Comparison of ENCODE assay signal across 8 mouse cellular contexts in the genomic region with DNA sequence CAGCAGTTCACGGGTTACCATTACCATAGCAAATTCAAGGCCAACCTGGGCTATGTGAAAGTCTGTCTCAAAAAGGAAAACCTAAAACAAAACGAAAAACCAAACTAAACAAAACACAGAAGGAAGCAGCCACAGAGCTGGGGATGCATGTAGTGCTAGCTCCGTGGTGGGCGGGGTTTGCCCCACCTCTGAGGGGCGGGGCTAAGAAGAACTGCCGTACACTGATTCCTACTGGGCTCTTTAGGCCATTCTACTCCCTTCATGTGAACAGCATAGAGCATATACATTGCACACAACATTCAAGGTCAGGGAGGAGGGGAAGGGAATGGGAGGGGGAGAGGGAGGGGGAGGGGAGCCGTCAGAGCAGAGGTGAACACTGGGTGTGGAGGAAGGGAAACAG. TPM values are rescaled to one million over a fixed set of nuclear protein-coding genes. Genes with fewer than 3 reads are reported as not detected.
A peak's percentile ranks its signal among the peaks of the same experiment; 100 is the strongest.
DNase-seq lines count a peak whose midpoint lies in the region; ATAC-seq and TF ChIP-seq lines count a peak whose summit lies in the region.
"Had no signal": no experiment of that assay in that cellular context is flagged by ENCODE, and none has a peak within 500 bp of the region (broad histone marks: within the 10 kb centered on the region; RNA-seq: fewer than 3 reads in every experiment).

No protein-coding gene starts in this region.

- TF ChIP-seq CTCF in CH12.LX (conservative IDR thresholded peaks at IDR 0.05 in 1 of 2, IDR thresholded peaks at IDR 0.05 in 1 of 2; ENCODE audit: low read depth in 2 of 2, low read length in 2 of 2) = no peak

- no peaks in the 10 kb centered on the region for H3K9me3 ChIP-seq in kidney, embryonic 15.5 days (replicated peaks)
- H3K9me3 ChIP-seq in CH12.LX (replicated peaks; ENCODE audit: low read length) = no peaks in the 10 kb centered on the region
- no peaks in the 10 kb centered on the region for H3K9me3 ChIP-seq in stomach, embryonic 14.5 days (ENCODE audit: control insufficient read depth, low read depth, low read length)

- H3K79me2 ChIP-seq in CH12.LX (replicated peaks; ENCODE audit: control insufficient read depth, extremely low read depth, insufficient read depth, poor library complexity, severe bottlenecking) = no peaks in the 10 kb centered on the region

- no peak overlapping the region for H3K4me2 ChIP-seq in kidney, embryonic 15.5 days
- H3K4me2 ChIP-seq in CH12.LX (ENCODE audit: insufficient read depth, low read depth, poor library complexity, severe bottlenecking) = no peak overlapping the region
- no peak overlapping the region for H3K4me2 ChIP-seq in stomach, embryonic 14.5 days (replicated peaks; ENCODE audit: low read depth, low read length)

- TF ChIP-seq POLR2A in CH12.LX (IDR thresholded peaks at IDR 0.05; ENCODE audit: low read depth, low read length) = no peak

- H3K36me3 ChIP-seq in kidney, embryonic 15.5 days = peaks cover 84% of the 10 kb centered on the region
- peaks cover 9 to 67% of the 10 kb centered on the region in 2 experiments for H3K36me3 ChIP-seq in CH12.LX (replicated peaks in 1 of 2; ENCODE audit: control insufficient read depth in 1 of 2, insufficient read depth in 1 of 2, low read length in 1 of 2)
- H3K36me3 ChIP-seq in stomach, embryonic 14.5 days (ENCODE audit: control insufficient read depth, insufficient read depth, low read length) = peaks cover 63% of the 10 kb centered on the region

- in situ Hi-C loops in CH12.LX (cut with MboI; ENCODE audit: low pct_ligation_motif_present, low pct_unique_long_range_greater_than_20kb, low sequenced_read_pairs) = no loop called here

- no peak for ATAC-seq in kidney, embryonic 15.5 days (replicated peaks; ENCODE audit: low FRiP score)
- 0 out of 2 replicates have a peak, but pooled peaks have one; percentile 20 for ATAC-seq in stomach, embryonic 14.5 days (ENCODE audit: insufficient number of reproducible peaks, insufficient read depth, low FRiP score, low read depth)

- no peak for TF ChIP-seq EP300 in CH12.LX (IDR thresholded peaks at IDR 0.05; ENCODE audit: low read length)

- H3K4me1 ChIP-seq in kidney, embryonic 15.5 days = peaks cover 32% of the 10 kb centered on the region
- H3K4me1 ChIP-seq in CH12.LX (ENCODE audit: control insufficient read depth in 1 of 2, insufficient read depth in 2 of 2) = peaks cover 19 to 50% of the 10 kb centered on the region in 2 experiments; a peak in 3 of 4 replicates
- peaks cover 6% of the 10 kb centered on the region; the same call in 1 of the 2 replicates for H3K4me1 ChIP-seq in stomach, embryonic 14.5 days (ENCODE audit: control insufficient read depth, insufficient read depth, low read length)

- DNase-seq in kidney, postnatal 14 days = no peak
- DNase-seq in CH12.LX (ENCODE audit: extremely low read depth) = peak; percentile 61
- peak; percentile 7 for DNase-seq in embryo, embryonic 11.5 days (ENCODE audit: low read depth, low spot score)
- DNase-seq in left cerebral cortex, adult 9 months (ENCODE audit: low spot score in 2 of 2) = no peak
- no peak for DNase-seq in cerebellum, postnatal 36 days

- peak overlapping the region; percentile 66; the same call in 1 of the 2 replicates for H3K27ac ChIP-seq in kidney, embryonic 15.5 days
- no peak overlapping the region for H3K27ac ChIP-seq in CH12.LX (ENCODE audit: insufficient read depth, low read depth)
- no peak overlapping the region for H3K27ac ChIP-seq in stomach, embryonic 14.5 days (ENCODE audit: low read length)

- no peak for TF ChIP-seq RAD21 in CH12.LX (IDR thresholded peaks at IDR 0.05; ENCODE audit: low read depth, low read length)

- dilution Hi-C loops in CH12.LX (cut with MboI; ENCODE audit: extremely low pct_ligation_motif_present, extremely low pct_unique_long_range_greater_than_20kb, low sequenced_read_pairs) = no loop called here

- H3K27me3 ChIP-seq in kidney, embryonic 15.5 days = no peaks in the 10 kb centered on the region
- no peaks in the 10 kb centered on the region for H3K27me3 ChIP-seq in CH12.LX (replicated peaks)
- H3K27me3 ChIP-seq in stomach, embryonic 14.5 days (ENCODE audit: control insufficient read depth, insufficient read depth, low read length) = no peaks in the 10 kb centered on the region

- 38% methylated on average over 7 of the region's 7 CpGs for WGBS in kidney, embryonic 15.5 days
- WGBS in stomach, embryonic 14.5 days = 42% methylated on average over 7 of the region's 7 CpGs

- H3K9ac ChIP-seq in kidney, embryonic 15.5 days = no peak overlapping the region
- no peak overlapping the region for H3K9ac ChIP-seq in CH12.LX (ENCODE audit: insufficient read depth, low read depth)
- H3K9ac ChIP-seq in stomach, embryonic 14.5 days (replicated peaks; ENCODE audit: low read depth, low read length) = no peak overlapping the region

- no peak overlapping the region for H3K4me3 ChIP-seq in kidney, embryonic 15.5 days (replicated peaks)
- H3K4me3 ChIP-seq in CH12.LX (replicated peaks in 1 of 3; ENCODE audit: low read depth in 2 of 3, low read length in 2 of 3, poor library complexity in 1 of 3) = peak overlapping the region in 1 of 3 experiments; percentile 33
- H3K4me3 ChIP-seq in stomach, embryonic 14.5 days (ENCODE audit: low read depth, low read length) = no peak overlapping the region

TF ChIP-seq in CH12.LX, 34 proteins besides CTCF, POLR2A, EP300 and RAD21:
- no peak for TF ChIP-seq BHLHE40 (IDR thresholded peaks at IDR 0.05; ENCODE audit: low read depth, low read length)
- TF ChIP-seq USF2 (conservative IDR thresholded peaks at IDR 0.05; ENCODE audit: low read depth, low read length) = no peak
- TF ChIP-seq KAT2A (IDR thresholded peaks at IDR 0.05; ENCODE audit: insufficient replicate concordance, low read length) = no peak
- no peak for TF ChIP-seq NRF1 (IDR thresholded peaks at IDR 0.05; ENCODE audit: low read depth, low read length)
- no peak for TF ChIP-seq NELFE (IDR thresholded peaks at IDR 0.05; ENCODE audit: low read depth, low read length)
- no peak for TF ChIP-seq MAX (IDR thresholded peaks at IDR 0.05; ENCODE audit: low read length)
- TF ChIP-seq MAZ (IDR thresholded peaks at IDR 0.05; ENCODE audit: low read depth, low read length) = no peak
- TF ChIP-seq CHD2 (IDR thresholded peaks at IDR 0.05; ENCODE audit: low read length) = no peak
- no peak for TF ChIP-seq POLR2AphosphoS2 (IDR thresholded peaks at IDR 0.05; ENCODE audit: low read depth, low read length)
- no peak for TF ChIP-seq ZKSCAN1 (IDR thresholded peaks at IDR 0.05; ENCODE audit: borderline replicate concordance, low read depth, low read length)
- TF ChIP-seq SIN3A (IDR thresholded peaks at IDR 0.05; ENCODE audit: low read length) = no peak
- TF ChIP-seq GABPA (IDR thresholded peaks at IDR 0.05; ENCODE audit: insufficient replicate concordance, low read depth, low read length) = no peak
- no peak for TF ChIP-seq HCFC1 (IDR thresholded peaks at IDR 0.05; ENCODE audit: low read depth, low read length)
- no peak for TF ChIP-seq CHD1 (IDR thresholded peaks at IDR 0.05; ENCODE audit: low read depth, low read length)
- no peak for TF ChIP-seq RCOR1 (conservative IDR thresholded peaks at IDR 0.05; ENCODE audit: low read depth, low read length)
- no peak for TF ChIP-seq ELF1 (IDR thresholded peaks at IDR 0.05; ENCODE audit: low read depth, low read length)
- no peak for TF ChIP-seq USF1 (IDR thresholded peaks at IDR 0.05; ENCODE audit: low read depth, low read length)

RNA-seq across cellular contexts. Expression of gene Treh, which starts 17.6 kb away (rescaled TPM):
- 0.22 and 0.23 TPM in 2 replicates for polyA plus RNA-seq in kidney, embryonic 15.5 days (2015; fragmentation: Nextera tagmentation; extraction: Ambion mirVana)
- total RNA-seq in CH12.LX (2012; rRNA removed) (not detected in 2 replicates), CH12.LX (2014; rRNA removed) (not detected in 2 replicates)
- not detected in 2 replicates for polyA plus RNA-seq in CH12.LX (2012; ENCODE audit: insufficient read length, low read depth)
- not detected in 2 replicates for polyA plus RNA-seq in stomach, embryonic 14.5 days (2014; fragmentation: Nextera tagmentation; extraction: Ambion mirVana)
- total RNA-seq: adrenal gland, adult 18-20 months had no signal

RNA-seq across cellular contexts. Expression of gene Phldb1, which starts 44.4 kb away (rescaled TPM):
- 34.5 and 36.4 TPM in 2 replicates for polyA plus RNA-seq in kidney, embryonic 15.5 days (2015; fragmentation: Nextera tagmentation; extraction: Ambion mirVana)
- 10.1 and 14.6 TPM in 2 replicates for total RNA-seq in CH12.LX (2012; rRNA removed)
- 7.9 and 9.7 TPM in 2 replicates for total RNA-seq in CH12.LX (2014; rRNA removed)
- 15.1 and 18.3 TPM in 2 replicates for polyA plus RNA-seq in CH12.LX (2012; ENCODE audit: insufficient read length, low read depth)
- 26.7 and 26.8 TPM in 2 replicates for polyA plus RNA-seq in stomach, embryonic 14.5 days (2014; fragmentation: Nextera tagmentation; extraction: Ambion mirVana)

Comparison
In these comparisons a context has a peak if more than half of its experiments do, and no peak if none do; other contexts are left out.
1. DNase-seq: peak in CH12.LX (single experiment) and embryo, embryonic 11.5 days (single experiment); none in kidney, postnatal 14 days (single experiment), left cerebral cortex, adult 9 months (0 of 2) and cerebellum, postnatal 36 days (0 of 2).